Mouse (Mus musculus): ENCODE data around the gene Hspa12b. TPM values are rescaled to one million over a fixed set of nuclear protein-coding genes. Genes with fewer than 3 reads are reported as not detected.

Gene Hspa12b
- polyA plus RNA-seq, 1 experiment, result 2.0 TPM

- H3K27ac ChIP-seq (ENCODE audit: insufficient read depth, low read length), result peak overlapping the region; percentile 88
- 45% methylated on average over 3 of the region's 3 CpGs for WGBS
- no peak for DNase-seq (ENCODE audit: low read depth in 1 of 2, low spot score in 2 of 2)
- H3K4me1 ChIP-seq (ENCODE audit: control insufficient read depth, insufficient read depth, insufficient read length), result peaks cover 28% of the 10 kb centered on the region; the same call in 1 of the 2 replicates
- TF ChIP-seq CTCF (IDR thresholded peaks at IDR 0.05; ENCODE audit: extremely low read depth, insufficient read depth, insufficient read length, insufficient replicate concordance) (no peak), POLR2A (IDR thresholded peaks at IDR 0.05; ENCODE audit: low read depth, low read length) (no peak)
- H3K4me3 ChIP-seq (ENCODE audit: extremely low read depth, insufficient read depth, insufficient read length), result peak overlapping the region; percentile 94
- H3K36me3 ChIP-seq (ENCODE audit: control insufficient read depth, insufficient read depth, low read length), result peaks cover 4% of the 10 kb centered on the region
- H3K27me3 ChIP-seq (ENCODE audit: control insufficient read depth, insufficient read depth, low read length), result no peaks in the 10 kb centered on the region
These were observed 60.5 kb downstream of the Hspa12b start for GRCm38 (mm10) chr2:131187602-131187922.

- no peak overlapping the region for H3K4me3 ChIP-seq (ENCODE audit: extremely low read depth, insufficient read depth, insufficient read length)
These were observed 61.2 kb downstream of the Hspa12b start for GRCm38 (mm10) chr2:131188311-131188710.

GRCm38 (mm10) chr2:131189521-131190309 lies 62.6 kb downstream of the Hspa12b start:
- no peak for TF ChIP-seq CTCF (IDR thresholded peaks at IDR 0.05; ENCODE audit: extremely low read depth, insufficient read depth, insufficient read length, insufficient replicate concordance)
- TF ChIP-seq POLR2A (IDR thresholded peaks at IDR 0.05; ENCODE audit: low read depth, low read length), result no peak; the same call in 1 of the 2 replicates
- Histone ChIP-seq H3K27me3 (ENCODE audit: control insufficient read depth, insufficient read depth, low read length) (no peaks in the 10 kb centered on the region), H3K36me3 (ENCODE audit: control insufficient read depth, insufficient read depth, low read length) (peaks cover 19% of the 10 kb centered on the region), H3K27ac (ENCODE audit: insufficient read depth, low read length) (peak overlapping the region; percentile 89), H3K4me1 (ENCODE audit: control insufficient read depth, insufficient read depth, insufficient read length) (peaks cover 30% of the 10 kb centered on the region; the same call in 1 of the 2 replicates), H3K4me3 (ENCODE audit: extremely low read depth, insufficient read depth, insufficient read length) (no peak overlapping the region)
- DNase-seq (ENCODE audit: low read depth in 1 of 2, low spot score in 2 of 2), result no peak
- 44% methylated on average over 5 of the region's 5 CpGs for WGBS

More at GRCm38 (mm10) chr2:131188311-131188710, 61.2 kb downstream of the Hspa12b start:
- Histone ChIP-seq H3K36me3 (ENCODE audit: control insufficient read depth, insufficient read depth, low read length) (peaks cover 12% of the 10 kb centered on the region), H3K27me3 (ENCODE audit: control insufficient read depth, insufficient read depth, low read length) (no peaks in the 10 kb centered on the region), H3K27ac (ENCODE audit: insufficient read depth, low read length) (no peak overlapping the region), H3K4me1 (ENCODE audit: control insufficient read depth, insufficient read depth, insufficient read length) (peaks cover 30% of the 10 kb centered on the region; the same call in 1 of the 2 replicates)
- 81% methylated on average over 5 of the region's 5 CpGs for WGBS
- DNase-seq (ENCODE audit: low read depth in 1 of 2, low spot score in 2 of 2), result no peak
- no peak for TF ChIP-seq CTCF (IDR thresholded peaks at IDR 0.05; ENCODE audit: extremely low read depth, insufficient read depth, insufficient read length, insufficient replicate concordance)
- no peak for TF ChIP-seq POLR2A (IDR thresholded peaks at IDR 0.05; ENCODE audit: low read depth, low read length)

- Histone ChIP-seq H3K4me1 (ENCODE audit: control insufficient read depth, insufficient read depth, insufficient read length) (peaks cover 30% of the 10 kb centered on the region; the same call in 1 of the 2 replicates), H3K27ac (ENCODE audit: insufficient read depth, low read length) (peak overlapping the region; percentile 89), H3K4me3 (ENCODE audit: extremely low read depth, insufficient read depth, insufficient read length) (no peak overlapping the region), H3K27me3 (ENCODE audit: control insufficient read depth, insufficient read depth, low read length) (no peaks in the 10 kb centered on the region), H3K36me3 (ENCODE audit: control insufficient read depth, insufficient read depth, low read length) (peaks cover 21% of the 10 kb centered on the region)
- WGBS, result 78% methylated on average over 10 of the region's 10 CpGs
- TF ChIP-seq CTCF (IDR thresholded peaks at IDR 0.05; ENCODE audit: extremely low read depth, insufficient read depth, insufficient read length, insufficient replicate concordance), result no peak
- no peak for TF ChIP-seq POLR2A (IDR thresholded peaks at IDR 0.05; ENCODE audit: low read depth, low read length)
- peak; percentile 78 for DNase-seq (ENCODE audit: low read depth in 1 of 2, low spot score in 2 of 2)
These were observed 63.4 kb downstream of the Hspa12b start for GRCm38 (mm10) chr2:131190344-131191004.

- H3K4me3 ChIP-seq (ENCODE audit: extremely low read depth, insufficient read depth, insufficient read length), result no peak overlapping the region
- H3K4me1 ChIP-seq (ENCODE audit: control insufficient read depth, insufficient read depth, insufficient read length), result peaks cover 30% of the 10 kb centered on the region; the same call in 1 of the 2 replicates
- no peak for TF ChIP-seq CTCF (IDR thresholded peaks at IDR 0.05; ENCODE audit: extremely low read depth, insufficient read depth, insufficient read length, insufficient replicate concordance)
- no peak for TF ChIP-seq POLR2A (IDR thresholded peaks at IDR 0.05; ENCODE audit: low read depth, low read length)
- DNase-seq (ENCODE audit: low read depth in 1 of 2, low spot score in 2 of 2), result no peak
- peaks cover 21% of the 10 kb centered on the region for H3K36me3 ChIP-seq (ENCODE audit: control insufficient read depth, insufficient read depth, low read length)
- WGBS, result 45% methylated on average over 7 of the region's 7 CpGs
- H3K27me3 ChIP-seq (ENCODE audit: control insufficient read depth, insufficient read depth, low read length), result no peaks in the 10 kb centered on the region
- H3K27ac ChIP-seq (ENCODE audit: insufficient read depth, low read length), result peak overlapping the region; percentile 80
These were observed 63.9 kb downstream of the Hspa12b start for GRCm38 (mm10) chr2:131191005-131191390.

Other genes starting within 250 kb of the Hspa12b start
- 12.1 and 12.7 TPM in 2 replicates for gene 4930402H24Rik, start 220.9 kb upstream of the Hspa12b start, polyA plus RNA-seq (2012; rRNA removed)
- 4.7 and 5.3 TPM in 2 replicates for gene Atrn, start 220.8 kb upstream of the Hspa12b start, polyA plus RNA-seq (2012; rRNA removed)
- gene Gfra4, start 84.2 kb upstream of the Hspa12b start, polyA plus RNA-seq (2012; rRNA removed), result 3.2 and 4.3 TPM in 2 replicates
- gene Adam33, start 63.5 kb upstream of the Hspa12b start, polyA plus RNA-seq (2012; rRNA removed), result 17.5 and 18.9 TPM in 2 replicates
- gene Siglec1, start 40.5 kb upstream of the Hspa12b start, polyA plus RNA-seq (2012; rRNA removed), result 36.1 and 42.3 TPM in 2 replicates
- not detected in 2 replicates for gene Gm11037, start 6.2 kb downstream of the Hspa12b start, polyA plus RNA-seq (2012; rRNA removed)
- 60.1 and 80.5 TPM in 2 replicates for gene 1700037H04Rik, start 32.8 kb downstream of the Hspa12b start, polyA plus RNA-seq (2012; rRNA removed)
- 31.2 and 35.1 TPM in 2 replicates for gene Cenpb, start 52.8 kb downstream of the Hspa12b start, polyA plus RNA-seq (2012; rRNA removed)
- 85.6 and 103 TPM in 2 replicates for gene Cdc25b, start 59.7 kb downstream of the Hspa12b start, polyA plus RNA-seq (2012; rRNA removed)
- gene Spef1, start 60.0 kb downstream of the Hspa12b start, polyA plus RNA-seq (2012; rRNA removed), result 2.4 and 2.6 TPM in 2 replicates
- gene Ap5s1, start 79.8 kb downstream of the Hspa12b start, polyA plus RNA-seq (2012; rRNA removed), result 24.3 and 41.3 TPM in 2 replicates
- 46.9 and 47.6 TPM in 2 replicates for gene Mavs, start 106.8 kb downstream of the Hspa12b start, polyA plus RNA-seq (2012; rRNA removed)
- 10.7 and 11.8 TPM in 2 replicates for gene Pank2, start 135.2 kb downstream of the Hspa12b start, polyA plus RNA-seq (2012; rRNA removed)
- 0.94 and 1.2 TPM in 2 replicates for gene Rnf24, start 225.6 kb downstream of the Hspa12b start, polyA plus RNA-seq (2012; rRNA removed)